Mouse (Mus musculus) embryonic facial prominence, embryonic 11.5 days (tissue): ENCODE measurements around the gene Ipo13. TPM values are rescaled to one million over a fixed set of nuclear protein-coding genes. Genes with fewer than 3 reads are reported as not detected.
A peak's percentile ranks its signal among the peaks of the same experiment; 100 is the strongest.

Source experiments
- ATAC-seq: fragments of 200-750 bp; cut with Nextera tagmentation; replicated peaks from 2 replicates; pipeline ENCODE4 v1.8.0; 2017; ENCODE audit warnings: low read depth; ENCODE audit not compliant: insufficient number of reproducible peaks, low FRiP score, low TSS enrichment
- DNase-seq: peaks from one replicate; pipeline ENCODE4 v3.0.0-alpha.2; 2015; ENCODE audit warnings: low spot score
- H3K27ac ChIP-seq: fragments of 300-500 bp; sonication (generic); replicated peaks from 2 replicates; pipeline ENCODE4 v1.5.1; 2014; ENCODE audit warnings: mild to moderate bottlenecking, low read depth, low read length, control low read depth
- H3K27me3 ChIP-seq: fragments of 300-500 bp; sonication (generic); 2 replicates; pipeline ENCODE4 v1.6.1; 2014; ENCODE audit warnings: mild to moderate bottlenecking, low read length, moderate library complexity, mixed read lengths; ENCODE audit not compliant: control insufficient read depth, insufficient read depth
- H3K36me3 ChIP-seq: fragments of 300-500 bp; sonication (generic); replicated peaks from 2 replicates; pipeline ENCODE4 v1.6.1; 2014; ENCODE audit warnings: low read depth, mild to moderate bottlenecking, low read length, moderate library complexity, mixed read lengths; ENCODE audit not compliant: control insufficient read depth, insufficient read depth
- H3K4me1 ChIP-seq: fragments of 300-500 bp; sonication (generic); 2 replicates; pipeline ENCODE4 v1.6.1; 2014; ENCODE audit warnings: low read length, mixed read lengths; ENCODE audit not compliant: control insufficient read depth, insufficient read depth
- H3K4me2 ChIP-seq: fragments of 300-500 bp; sonication (generic); 2 replicates; pipeline ENCODE4 v1.6.1; 2014; ENCODE audit warnings: low read depth, mild to moderate bottlenecking, control low read depth, low read length, moderate library complexity
- H3K4me3 ChIP-seq: fragments of 300-500 bp; sonication (generic); 2 replicates; pipeline ENCODE4 v1.5.1; 2014; ENCODE audit warnings: low read depth, low read length, control low read depth
- H3K9ac ChIP-seq: fragments of 300-500 bp; sonication (generic); replicated peaks from 2 replicates; pipeline ENCODE4 v1.6.1; 2014; ENCODE audit warnings: mild to moderate bottlenecking, control low read depth, low read length
- H3K9me3 ChIP-seq: fragments of 300-500 bp; sonication (generic); replicated peaks from 2 replicates; pipeline ENCODE4 v1.6.1; 2016; ENCODE audit warnings: mild to moderate bottlenecking, low read length, inconsistent platforms, mixed read lengths; ENCODE audit not compliant: control insufficient read depth
- WGBS: fragments of 180-500 bp; shearing (Covaris S2); extraction: QIAGEN DNeasy Blood & Tissue Kit; methylation state at CpG from one replicate; pipeline ENCODE4 v1.1.7; 2014; 5-methylcytosine and 5-hydroxymethylcytosine counted together
- polyA plus RNA-seq: library from polyadenylated mRNA; unstranded; fragments of >200 nt; fragmentation: Nextera tagmentation; extraction: Ambion mirVana; gene quantifications from 2 replicates; pipeline ENCODE4 v1.2.1, GENCODE M21; 2014

The Ipo13 gene
- polyA plus RNA-seq, 1 experiment from 2014 or later, result 41.0 TPM

GRCm38 (mm10) chr4:117918762-117919161 is 4.0 kb upstream of the Ipo13 start:
- DNase-seq, result no peak
- no peaks in the 10 kb centered on the region for H3K27me3 ChIP-seq

GRCm38 (mm10) chr4:117918261-117918660 is 3.5 kb upstream of the Ipo13 start:
- DNase-seq, result no peak
- Histone ChIP-seq H3K9ac (no peak overlapping the region), H3K36me3 (no peaks in the 10 kb centered on the region), H3K4me2 (no peak overlapping the region), H3K4me3 (no peak overlapping the region), H3K4me1 (peaks cover 2% of the 10 kb centered on the region; the same call in 1 of the 2 replicates), H3K27ac (no peak overlapping the region), H3K27me3 (no peaks in the 10 kb centered on the region), H3K9me3 (no peaks in the 10 kb centered on the region)
- WGBS, result 80% methylated on average over 3 of the region's 3 CpGs
- ATAC-seq, result no peak

More at GRCm38 (mm10) chr4:117918762-117919161, 4.0 kb upstream of the Ipo13 start:
- no peak overlapping the region for H3K27ac ChIP-seq
- H3K36me3 ChIP-seq, result no peaks in the 10 kb centered on the region
- H3K4me1 ChIP-seq, result peaks cover 2% of the 10 kb centered on the region; the same call in 1 of the 2 replicates
- WGBS, result 89% methylated on average over 5 of the region's 5 CpGs
- no peak for ATAC-seq
- H3K4me2 ChIP-seq, result no peak overlapping the region
- H3K9me3 ChIP-seq, result no peaks in the 10 kb centered on the region
- H3K4me3 ChIP-seq, result no peak overlapping the region
- no peak overlapping the region for H3K9ac ChIP-seq

GRCm38 (mm10) chr4:117917847-117918246 is 3.0 kb upstream of the Ipo13 start:
- Histone ChIP-seq H3K36me3 (no peaks in the 10 kb centered on the region), H3K27me3 (no peaks in the 10 kb centered on the region), H3K9me3 (no peaks in the 10 kb centered on the region), H3K27ac (no peak overlapping the region), H3K9ac (no peak overlapping the region), H3K4me1 (peaks cover 4% of the 10 kb centered on the region; the same call in 1 of the 2 replicates), H3K4me3 (no peak overlapping the region), H3K4me2 (no peak overlapping the region)
- ATAC-seq (no peak), DNase-seq (no peak)
- WGBS, result 91% methylated on average over 4 of the region's 4 CpGs

GRCm38 (mm10) chr4:117917402-117917801 is 2.6 kb upstream of the Ipo13 start:
- no peak for DNase-seq
- Histone ChIP-seq H3K4me2 (no peak overlapping the region), H3K9ac (no peak overlapping the region), H3K36me3 (no peaks in the 10 kb centered on the region), H3K9me3 (no peaks in the 10 kb centered on the region), H3K4me1 (peaks cover 4% of the 10 kb centered on the region; the same call in 1 of the 2 replicates), H3K4me3 (no peak overlapping the region), H3K27me3 (no peaks in the 10 kb centered on the region), H3K27ac (no peak overlapping the region)
- 78% methylated on average over 4 of the region's 4 CpGs for WGBS
- no peak for ATAC-seq

GRCm38 (mm10) chr4:117916386-117916785 is 1.6 kb upstream of the Ipo13 start:
- H3K36me3 ChIP-seq, result no peaks in the 10 kb centered on the region
- no peaks in the 10 kb centered on the region for H3K27me3 ChIP-seq
- 86% methylated on average over 5 of the region's 5 CpGs for WGBS

GRCm38 (mm10) chr4:117915489-117916105 is 798 bp upstream of the Ipo13 start:
- Histone ChIP-seq H3K27ac (no peak overlapping the region), H3K9me3 (no peaks in the 10 kb centered on the region), H3K27me3 (no peaks in the 10 kb centered on the region), H3K4me1 (peaks cover 4% of the 10 kb centered on the region; the same call in 1 of the 2 replicates), H3K36me3 (no peaks in the 10 kb centered on the region), H3K9ac (peak overlapping the region; percentile 74), H3K4me2 (peak overlapping the region; percentile 94), H3K4me3 (peak overlapping the region; percentile 65)
- DNase-seq, result no peak
- WGBS, result 13% methylated on average over 19 of the region's 19 CpGs
- ATAC-seq, result no peak

More at GRCm38 (mm10) chr4:117916386-117916785, 1.6 kb upstream of the Ipo13 start:
- Histone ChIP-seq H3K9me3 (no peaks in the 10 kb centered on the region), H3K27ac (no peak overlapping the region), H3K9ac (no peak overlapping the region), H3K4me1 (peaks cover 4% of the 10 kb centered on the region; the same call in 1 of the 2 replicates), H3K4me3 (no peak overlapping the region), H3K4me2 (no peak overlapping the region)
- DNase-seq (no peak), ATAC-seq (no peak)

- WGBS, result 22% methylated on average over 8 of the region's 8 CpGs
- Histone ChIP-seq H3K4me2 (peak overlapping the region; percentile 94), H3K27ac (no peak overlapping the region), H3K9me3 (no peaks in the 10 kb centered on the region), H3K4me3 (peak overlapping the region; percentile 65), H3K27me3 (no peaks in the 10 kb centered on the region), H3K4me1 (peaks cover 4% of the 10 kb centered on the region; the same call in 1 of the 2 replicates), H3K36me3 (no peaks in the 10 kb centered on the region), H3K9ac (peak overlapping the region; percentile 74)
- no peak for DNase-seq
- no peak; the same call in 1 of the 2 replicates for ATAC-seq
These were observed 768 bp downstream of the Ipo13 start for GRCm38 (mm10) chr4:117914031-117914430.

GRCm38 (mm10) chr4:117913421-117913820 is 1.4 kb downstream of the Ipo13 start:
- no peak overlapping the region for H3K9ac ChIP-seq
- H3K27ac ChIP-seq, result no peak overlapping the region
- H3K9me3 ChIP-seq, result no peaks in the 10 kb centered on the region
- DNase-seq, result no peak
- no peaks in the 10 kb centered on the region for H3K27me3 ChIP-seq
- peaks cover 4% of the 10 kb centered on the region; the same call in 1 of the 2 replicates for H3K4me1 ChIP-seq
- 61% methylated on average over 3 of the region's 3 CpGs for WGBS
- ATAC-seq, result no peak
- no peak overlapping the region for H3K4me3 ChIP-seq
- H3K4me2 ChIP-seq, result peak overlapping the region; percentile 94; the same call in 1 of the 2 replicates
- no peaks in the 10 kb centered on the region for H3K36me3 ChIP-seq
